In the genomic region with DNA sequence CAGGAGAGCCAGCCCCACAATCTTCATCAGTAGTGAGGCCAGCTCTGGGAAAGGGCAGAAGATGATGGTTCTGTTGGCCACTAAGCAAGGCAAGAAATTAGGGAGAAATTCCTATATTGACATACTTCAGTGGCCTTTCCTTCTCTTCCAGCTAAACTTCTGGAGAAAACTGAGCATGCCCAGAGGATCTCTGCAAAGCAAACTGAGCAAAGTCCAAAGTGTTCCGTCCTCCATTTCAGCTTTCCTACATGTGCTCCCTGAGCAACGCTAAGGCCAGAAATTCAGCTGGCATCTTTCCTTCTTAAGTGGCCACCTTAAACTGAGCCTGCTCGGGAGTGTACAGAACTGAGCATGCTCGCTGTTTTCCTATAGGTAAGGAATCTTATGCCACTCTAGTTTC, we compare ENCODE assay signal across 17 mouse cellular contexts.
"Had no signal": no experiment of that assay in that cellular context is flagged by ENCODE, and none has a peak within 500 bp of the region (broad histone marks: within the 10 kb centered on the region; RNA-seq: fewer than 3 reads in every experiment).

No protein-coding gene starts in this region.

- H3K9ac ChIP-seq: lung, embryonic 15.5 days; midbrain, embryonic 13.5 days; midbrain, embryonic 15.5 days; neural tube, embryonic 12.5 days; stomach, embryonic 15.5 days had no signal

- H3K9me3 ChIP-seq: lung, embryonic 15.5 days; megakaryocyte, embryonic 14.5 days; midbrain, embryonic 13.5 days; midbrain, embryonic 15.5 days; neural tube, embryonic 12.5 days; stomach, embryonic 15.5 days had no signal

- H3K36me3 ChIP-seq: lung, embryonic 15.5 days; midbrain, embryonic 13.5 days; midbrain, embryonic 15.5 days; neural tube, embryonic 12.5 days; stomach, embryonic 15.5 days had no signal

- H3K4me3 ChIP-seq: lung, embryonic 15.5 days; megakaryocyte, embryonic 14.5 days; midbrain, embryonic 13.5 days; midbrain, embryonic 15.5 days; neural tube, embryonic 12.5 days; stomach, embryonic 15.5 days had no signal

- ATAC-seq: lung, postnatal 0 days; midbrain, embryonic 13.5 days; midbrain, embryonic 15.5 days had no signal

- H3K4me1 ChIP-seq: megakaryocyte, embryonic 14.5 days; neural tube, embryonic 12.5 days; stomach, embryonic 15.5 days had no signal

- H3K4me2 ChIP-seq: lung, embryonic 15.5 days; midbrain, embryonic 11.5 days; midbrain, embryonic 13.5 days; midbrain, embryonic 15.5 days; neural tube, embryonic 12.5 days; stomach, embryonic 15.5 days had no signal

- H3K27ac ChIP-seq: lung, embryonic 15.5 days; macrophage; midbrain, embryonic 13.5 days; midbrain, embryonic 15.5 days; neural tube, embryonic 12.5 days; stomach, embryonic 15.5 days; stomach, postnatal 0 days had no signal

- DNase-seq: lung, adult 2 months; lung, postnatal 14 days; lung, postnatal 36 days; right cerebral cortex, postnatal 14 days; thymus, adult 2 months; thymus, postnatal 25 days; thymus, postnatal 4 days had no signal

- H3K27me3 ChIP-seq: lung, embryonic 15.5 days; midbrain, embryonic 13.5 days; midbrain, embryonic 15.5 days; neural tube, embryonic 12.5 days; stomach, embryonic 15.5 days had no signal
